Mouse (Mus musculus): ENCODE data around the gene Ap4s1.
"Not testable (repeated sequence)": the region's sequence is repeated elsewhere in the genome, so short reads cannot be mapped to it uniquely, and the experiment has no call there.

Gene Ap4s1

DNA sequence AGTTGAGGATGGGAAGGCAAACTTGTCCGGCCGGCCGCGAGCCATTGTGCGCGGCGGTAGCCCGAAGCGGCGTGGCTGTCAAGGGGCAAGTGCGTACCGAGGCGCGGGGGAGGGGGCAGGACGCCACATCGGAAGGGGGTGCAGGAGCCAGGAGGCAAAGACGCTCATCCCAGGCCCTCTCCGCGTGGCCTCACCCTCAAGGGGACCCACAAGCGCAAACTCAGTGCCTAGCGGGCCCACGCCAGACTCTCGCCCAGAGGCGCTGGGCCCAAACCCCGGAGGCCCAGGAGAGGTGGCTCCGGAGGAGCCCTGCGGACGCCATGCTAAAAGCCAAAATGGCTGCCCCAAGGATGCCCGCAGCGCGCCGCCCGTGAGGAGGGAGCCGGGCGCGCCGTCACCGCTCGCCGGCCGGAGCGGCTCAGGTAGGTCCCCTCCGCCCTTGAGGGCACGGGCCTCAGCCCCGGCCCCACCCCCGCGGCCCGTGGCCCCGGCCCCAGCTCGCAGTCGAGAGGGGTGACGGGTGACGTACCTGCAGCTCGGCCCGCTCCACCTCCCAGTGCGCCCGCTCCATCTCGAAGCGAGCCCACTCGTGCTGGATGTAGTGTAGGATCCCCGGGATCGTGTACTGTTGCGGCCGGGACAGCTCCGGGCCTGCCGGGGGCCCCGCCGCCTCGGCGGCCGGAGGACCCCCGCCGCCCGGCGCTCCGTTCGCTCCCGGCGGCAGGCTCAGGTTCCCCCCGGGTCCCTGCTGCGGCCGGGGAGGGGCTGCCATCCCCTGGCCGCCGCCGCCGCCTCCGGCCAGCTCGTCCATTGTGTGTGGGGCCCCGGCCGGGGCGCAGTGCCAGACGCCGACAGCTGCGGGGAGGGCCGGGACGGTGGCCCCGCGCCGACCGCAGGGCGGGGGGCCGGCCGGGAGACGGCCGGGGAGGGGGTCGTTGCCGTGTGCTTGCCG, at the start of gene Ap4s1:
TSS of gene Ap4s1 (plus strand) at position 141 of the 952 bp plus-strand sequence.
- in situ Hi-C loops (cut with MboI; ENCODE audit: unreplicated experiment in 2 of 2) = loop anchor here in 1 of 2 experiments (25.0 kb wide), 1 partner anchor 921 kb away; no protein-coding TSS in a partner anchor

DNA sequence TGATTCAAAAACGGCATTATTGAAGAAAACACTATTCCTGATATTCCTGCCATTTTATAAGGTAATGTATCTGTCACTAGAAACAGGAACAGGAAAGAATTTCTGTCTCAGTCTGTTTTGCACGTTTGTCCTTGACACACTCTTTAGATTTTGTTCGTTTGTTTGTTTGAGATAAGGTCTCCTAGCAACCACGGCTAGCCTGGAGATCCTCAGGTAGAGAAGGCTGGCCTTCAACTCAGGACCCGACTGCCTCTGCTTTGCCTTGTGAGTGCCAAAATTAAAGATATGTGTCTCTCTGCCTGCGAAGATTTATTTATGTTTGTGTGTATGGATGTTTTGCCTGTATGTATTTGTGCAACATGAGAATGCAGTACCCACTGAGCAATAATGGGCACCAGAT, 49.0 kb upstream of the Ap4s1 start:
- in situ Hi-C loops (cut with MboI; ENCODE audit: unreplicated experiment in 2 of 2) = no loop called here

DNA sequence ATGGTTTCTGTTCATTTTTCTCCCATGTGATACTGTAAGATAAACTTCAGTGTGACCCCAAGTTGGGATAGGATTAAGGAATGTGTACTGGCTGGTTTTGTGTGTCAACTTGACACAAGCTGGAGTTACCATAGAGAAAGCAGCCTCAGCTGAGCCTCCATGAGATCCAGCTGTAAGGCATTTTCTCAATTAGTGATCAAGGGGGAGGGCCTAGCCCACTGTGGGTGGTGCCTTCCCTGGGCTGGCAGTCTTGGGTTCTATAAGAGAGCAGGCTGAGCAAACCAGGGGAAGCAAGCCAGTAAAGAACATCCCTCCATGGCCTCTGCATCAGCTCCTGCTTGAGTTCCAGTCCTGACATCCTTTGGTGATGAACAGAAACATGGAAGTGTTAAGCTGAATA, 41.4 kb upstream of the Ap4s1 start:
- in situ Hi-C loops (cut with MboI; ENCODE audit: unreplicated experiment in 2 of 2) = not testable (repeated sequence)

DNA sequence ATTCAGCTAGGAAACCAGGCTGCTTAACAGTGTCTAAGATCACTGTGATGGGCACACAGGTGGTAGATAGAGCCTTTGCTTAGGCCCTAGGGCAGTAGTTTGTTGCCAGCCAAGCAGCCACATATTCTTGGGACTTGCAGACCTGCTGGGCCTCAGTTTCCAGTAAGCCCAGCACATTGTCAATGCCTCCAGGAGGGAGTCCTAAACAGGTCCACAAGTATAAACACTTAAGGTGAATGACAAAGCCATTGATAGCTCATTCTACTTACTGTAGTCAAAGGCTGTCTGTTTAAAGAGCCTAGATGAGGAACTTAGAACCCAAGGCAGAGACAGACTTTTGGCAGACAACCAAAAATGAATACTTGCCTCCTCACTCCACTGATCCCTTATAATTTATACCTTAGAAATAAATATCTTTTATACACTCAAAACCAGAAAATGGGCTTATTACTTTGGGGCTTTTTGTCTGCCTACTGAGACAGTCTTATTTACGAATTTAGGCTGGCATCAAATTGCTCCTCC, 34.8 kb upstream of the Ap4s1 start:
- in situ Hi-C loops (cut with MboI; ENCODE audit: unreplicated experiment in 2 of 2) = no loop called here

DNA sequence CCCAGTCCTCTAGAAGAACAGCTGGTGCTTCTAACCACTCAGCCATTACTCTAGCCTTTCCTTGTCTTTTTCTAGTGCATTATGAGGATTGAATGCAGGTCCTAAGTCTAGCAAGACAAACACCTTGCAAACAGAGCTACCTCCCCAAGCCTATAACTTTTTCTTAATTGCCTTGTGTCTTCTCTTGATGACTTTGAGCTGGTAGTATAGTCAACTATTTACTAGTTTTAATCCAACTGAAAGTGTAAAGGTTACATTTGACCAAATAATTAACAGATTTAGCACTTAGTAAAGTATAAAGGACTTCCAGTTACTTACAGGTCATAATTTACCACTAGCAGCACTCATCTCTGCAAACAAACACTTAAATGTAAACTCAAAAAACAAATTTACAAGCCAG, 27.8 kb upstream of the Ap4s1 start:
- in situ Hi-C loops (cut with MboI; ENCODE audit: unreplicated experiment in 2 of 2) = no loop called here

DNA sequence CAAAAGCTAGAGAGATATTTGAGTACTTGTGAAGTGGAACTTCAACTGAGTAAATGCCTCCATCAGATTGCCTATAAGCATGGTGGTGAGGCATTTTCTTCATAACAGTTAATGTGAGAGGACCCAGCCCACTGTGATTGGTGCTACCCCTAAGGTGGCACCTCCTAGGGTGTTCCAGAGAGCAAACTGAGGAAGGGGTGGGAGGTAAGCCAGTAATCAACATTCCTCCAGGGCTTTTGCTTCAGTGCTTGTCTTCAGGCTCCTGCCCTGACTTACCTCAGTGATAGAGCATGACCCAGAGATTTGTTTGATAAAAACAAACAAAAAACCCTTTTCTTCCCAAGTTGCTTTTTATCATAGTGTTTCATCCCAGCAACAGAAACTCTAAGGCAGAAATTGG, 26.9 kb upstream of the Ap4s1 start:
- in situ Hi-C loops (cut with MboI; ENCODE audit: unreplicated experiment in 2 of 2) = no loop called here

DNA sequence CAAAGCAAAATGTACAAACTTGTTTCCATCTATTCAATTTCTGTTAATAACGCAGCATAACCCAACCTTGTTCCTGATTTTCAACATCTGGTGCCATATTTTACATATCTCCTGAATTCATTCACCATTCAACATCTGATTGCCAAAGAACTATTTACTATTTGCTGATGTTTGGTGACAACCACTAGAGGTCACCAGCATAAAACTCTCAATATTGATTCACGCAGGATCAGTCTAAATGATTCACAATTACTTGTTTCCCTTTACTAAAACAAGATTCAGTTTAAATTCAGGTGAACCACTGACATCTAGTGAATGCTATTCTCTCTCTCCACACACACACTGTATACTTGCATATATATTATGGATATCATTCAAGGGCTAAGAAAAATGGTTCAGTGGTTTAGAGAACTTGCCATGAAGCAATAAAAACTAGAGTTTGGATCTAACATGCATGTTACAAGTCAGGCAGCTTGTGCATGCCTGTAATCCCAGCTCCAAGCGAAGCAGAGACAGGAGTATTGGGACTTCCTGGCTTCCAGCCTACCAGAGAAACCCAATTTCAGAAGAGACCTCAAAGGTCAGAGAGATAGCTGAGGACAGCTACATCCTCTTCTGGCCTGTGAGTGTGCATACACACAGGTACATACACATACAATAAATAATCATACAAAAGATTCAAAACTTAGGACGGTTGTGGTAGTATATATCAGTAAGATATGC, 24.0 kb upstream of the Ap4s1 start:
- in situ Hi-C loops (cut with MboI; ENCODE audit: unreplicated experiment in 2 of 2) = loop anchor here in 1 of 2 experiments (5.0 kb wide), 1 partner anchor 70 kb away; no protein-coding TSS in a partner anchor

DNA sequence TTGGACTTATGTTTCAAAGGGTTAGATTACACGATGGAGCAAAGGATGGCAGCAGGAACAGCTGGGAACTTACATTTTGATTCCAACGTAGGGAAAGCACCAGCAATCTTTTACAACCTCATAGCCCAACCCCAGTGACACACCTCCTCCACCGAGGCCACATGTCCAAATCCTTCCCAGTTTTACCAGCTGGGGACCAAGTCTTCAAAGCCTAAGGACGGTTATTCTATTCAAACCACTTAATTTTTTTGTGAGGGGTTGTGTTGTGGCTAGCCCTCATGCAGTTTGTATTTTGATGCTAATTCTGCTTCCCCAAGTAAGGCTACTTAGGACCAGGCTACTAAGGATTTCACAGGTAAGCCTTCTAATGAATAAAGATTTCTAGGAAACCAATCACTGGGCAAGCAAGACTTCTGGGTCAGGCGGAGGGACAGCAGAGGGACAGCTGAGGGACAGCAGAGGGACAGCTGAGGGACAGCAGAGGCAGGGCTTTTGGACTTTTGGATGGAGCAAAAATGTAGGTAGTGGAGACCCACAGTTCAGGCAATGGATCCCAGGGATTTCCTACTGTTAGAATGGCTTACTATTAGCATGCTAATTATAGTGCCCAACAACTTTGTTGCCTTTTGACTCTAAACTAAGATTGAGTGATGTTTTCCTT, 19.5 kb upstream of the Ap4s1 start:
- in situ Hi-C loops (cut with MboI; ENCODE audit: unreplicated experiment in 2 of 2) = loop anchor here in 1 of 2 experiments (5.0 kb wide), 1 partner anchor 66 kb away; no protein-coding TSS in a partner anchor

DNA sequence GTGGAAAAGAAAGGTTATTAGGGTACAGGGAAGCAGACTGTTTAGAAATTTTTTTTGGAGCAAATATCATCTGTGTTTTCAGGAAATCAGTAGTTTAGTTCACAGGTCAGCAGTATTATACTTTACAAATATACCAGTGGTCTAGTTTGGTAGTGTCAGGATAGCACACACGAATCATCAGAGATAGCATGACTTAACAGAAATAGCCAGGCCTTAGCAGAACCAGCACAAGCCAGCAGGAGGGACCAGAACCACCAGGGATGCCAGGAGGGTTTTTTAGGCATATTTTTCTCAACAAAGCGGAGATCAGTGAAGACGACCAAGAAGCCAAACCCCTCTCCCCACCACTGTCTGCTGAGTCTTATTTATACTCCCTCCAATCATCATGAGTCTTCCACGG, 17.6 kb upstream of the Ap4s1 start:
- in situ Hi-C loops (cut with MboI; ENCODE audit: unreplicated experiment in 2 of 2) = loop anchor here in 1 of 2 experiments (5.0 kb wide), 1 partner anchor 64 kb away; no protein-coding TSS in a partner anchor

DNA sequence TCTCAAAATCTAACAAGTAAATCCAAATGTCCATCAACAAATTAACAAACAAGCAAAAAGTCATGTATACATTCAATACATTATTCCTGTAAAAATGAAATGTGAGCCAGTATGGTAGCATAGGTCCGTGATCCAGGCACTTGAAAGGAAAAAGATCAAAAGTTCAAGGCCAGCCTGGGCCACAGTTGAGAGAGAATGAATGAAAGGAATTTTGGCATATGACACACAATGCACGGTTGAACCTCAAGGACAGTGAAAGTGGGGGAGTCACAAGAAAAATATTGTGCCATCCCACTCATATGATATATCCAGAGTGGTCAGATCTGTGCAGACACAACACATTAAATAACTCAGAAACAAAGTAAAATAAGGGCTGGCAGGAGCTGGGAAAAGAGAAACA, 14.4 kb upstream of the Ap4s1 start:
- in situ Hi-C loops (cut with MboI; ENCODE audit: unreplicated experiment in 2 of 2) = loop anchor here in 1 of 2 experiments (25.0 kb wide), 1 partner anchor 936 kb away; no protein-coding TSS in a partner anchor

DNA sequence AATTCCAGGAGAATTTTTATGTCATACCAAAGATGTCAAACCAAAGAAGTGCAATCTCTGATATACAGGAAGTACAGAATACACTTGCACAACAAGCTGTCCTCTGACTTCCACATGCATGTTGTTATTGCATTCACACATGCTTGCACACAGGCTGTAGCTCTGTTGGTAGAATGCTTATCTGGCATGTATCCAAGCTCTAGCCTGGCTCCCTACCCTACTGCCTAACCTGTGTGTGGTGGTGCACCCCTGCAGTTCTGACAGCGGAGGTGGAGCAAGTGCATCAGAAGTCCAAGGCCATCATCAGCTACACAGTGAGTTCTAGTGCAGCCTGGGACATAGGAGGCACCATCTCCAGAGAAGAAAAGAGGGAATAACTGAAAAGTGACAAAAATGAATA, 12.0 kb upstream of the Ap4s1 start:
- in situ Hi-C loops (cut with MboI; ENCODE audit: unreplicated experiment in 2 of 2) = loop anchor here in 1 of 2 experiments (25.0 kb wide), 1 partner anchor 933 kb away; no protein-coding TSS in a partner anchor

DNA sequence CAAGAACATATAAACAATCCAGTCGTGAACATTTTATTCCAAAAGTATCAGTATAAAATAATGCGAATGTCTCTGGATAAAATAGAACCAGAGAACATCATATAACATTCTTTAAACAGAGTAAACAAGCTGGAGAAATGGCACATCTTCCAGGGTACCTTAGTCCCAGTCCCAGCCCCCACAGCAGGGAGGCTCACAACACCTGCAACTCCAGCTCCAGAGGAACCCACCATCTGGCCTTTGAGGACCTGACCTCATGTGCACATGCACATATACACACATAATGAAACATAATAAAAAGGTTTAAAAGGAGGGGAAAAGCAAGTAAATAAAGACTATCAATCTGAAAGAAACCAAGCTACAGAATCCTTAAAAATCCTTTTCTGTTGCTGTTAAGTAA, 2.3 kb upstream of the Ap4s1 start:
- in situ Hi-C loops (cut with MboI; ENCODE audit: unreplicated experiment in 2 of 2) = loop anchor here in 1 of 2 experiments (25.0 kb wide), 1 partner anchor 924 kb away; no protein-coding TSS in a partner anchor

DNA sequence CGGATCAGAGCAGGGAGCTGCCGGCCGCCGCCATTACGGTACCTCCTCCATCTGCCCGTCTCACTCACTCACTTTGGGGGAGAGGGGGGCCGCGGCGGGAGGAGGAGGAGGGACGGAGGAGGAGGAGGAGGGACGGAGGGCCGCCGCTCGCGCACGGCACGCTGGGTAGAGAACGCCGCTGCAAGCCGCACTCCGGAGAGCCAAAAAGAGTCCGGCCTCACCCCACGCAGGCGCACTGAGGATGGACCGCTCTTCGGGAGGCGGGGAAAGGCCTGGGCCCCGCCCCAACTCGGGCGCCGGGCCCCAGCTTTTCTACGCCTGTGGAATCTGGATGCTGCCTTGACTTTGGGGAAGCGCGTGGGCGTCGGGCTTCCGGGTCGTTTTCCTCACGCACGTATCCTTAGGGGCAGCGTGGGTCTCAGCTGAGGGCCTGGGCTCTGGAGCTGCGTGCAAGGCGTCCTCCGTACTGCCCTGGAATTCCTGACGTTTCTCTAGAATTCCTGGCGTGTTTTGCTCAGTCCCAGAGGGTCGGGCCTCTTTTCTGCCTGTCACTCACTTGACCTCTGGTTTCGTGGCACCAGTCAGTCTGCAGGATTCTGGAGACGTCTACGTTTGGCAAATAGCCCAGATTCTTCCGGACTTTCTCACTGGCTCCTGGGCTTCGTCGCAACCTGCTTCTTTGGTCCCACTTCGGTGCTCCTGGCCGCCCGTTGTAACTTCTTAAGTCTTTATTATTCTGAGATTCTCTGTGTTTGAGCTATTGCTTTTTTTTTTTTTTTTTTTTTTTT, 1.2 kb downstream of the Ap4s1 start, which contains the start of gene Strn3:
TSS of gene Strn3 (minus strand) at position 53 of the 788 bp plus-strand sequence.
- in situ Hi-C loops (cut with MboI; ENCODE audit: unreplicated experiment in 2 of 2) = loop anchor here in 1 of 2 experiments (25.0 kb wide), 1 partner anchor 920 kb away; no protein-coding TSS in a partner anchor

DNA sequence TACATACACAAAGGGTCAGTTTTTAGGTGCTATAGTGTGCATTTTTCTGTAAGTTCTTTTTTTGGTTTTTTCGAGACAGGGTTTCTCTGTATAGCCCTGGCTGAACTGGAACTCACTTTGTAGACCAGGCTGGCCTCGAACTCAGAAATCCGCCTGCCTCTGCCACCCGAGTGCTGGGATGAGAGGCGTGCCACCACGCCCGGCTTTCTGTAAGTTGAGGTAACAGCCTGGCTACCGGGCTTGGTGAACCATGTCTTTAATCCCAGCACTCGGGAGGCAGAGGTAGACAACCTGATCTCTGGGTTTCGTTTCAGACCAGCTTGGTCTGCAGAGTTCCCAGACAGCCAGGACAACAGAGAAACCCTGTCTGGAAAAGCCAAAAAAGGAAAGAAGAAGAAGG, 2.0 kb downstream of the Ap4s1 start:
- in situ Hi-C loops (cut with MboI; ENCODE audit: unreplicated experiment in 2 of 2) = loop anchor here in 1 of 2 experiments (25.0 kb wide), 1 partner anchor 919 kb away; no protein-coding TSS in a partner anchor

DNA sequence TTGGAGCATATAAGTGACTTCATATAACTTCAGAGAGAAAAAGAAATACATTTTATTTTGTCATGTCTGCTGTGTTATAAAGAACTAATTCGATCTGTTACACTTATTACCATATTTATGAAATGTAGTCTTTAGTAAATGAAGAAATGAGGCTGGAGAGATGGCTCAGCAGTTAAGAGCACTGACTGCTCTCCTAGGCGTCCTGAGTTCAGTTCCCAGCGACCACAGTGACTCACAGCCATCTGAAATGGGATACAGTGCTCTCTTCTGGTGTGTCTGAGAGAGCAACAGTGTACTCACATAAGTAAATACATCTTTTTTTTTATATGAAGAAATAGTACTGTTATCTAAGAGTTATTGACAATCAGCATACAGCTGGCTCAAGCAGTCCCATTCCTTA, 2.6 kb downstream of the Ap4s1 start:
- in situ Hi-C loops (cut with MboI; ENCODE audit: unreplicated experiment in 2 of 2) = loop anchor here in 1 of 2 experiments (25.0 kb wide), 1 partner anchor 919 kb away; no protein-coding TSS in a partner anchor

DNA sequence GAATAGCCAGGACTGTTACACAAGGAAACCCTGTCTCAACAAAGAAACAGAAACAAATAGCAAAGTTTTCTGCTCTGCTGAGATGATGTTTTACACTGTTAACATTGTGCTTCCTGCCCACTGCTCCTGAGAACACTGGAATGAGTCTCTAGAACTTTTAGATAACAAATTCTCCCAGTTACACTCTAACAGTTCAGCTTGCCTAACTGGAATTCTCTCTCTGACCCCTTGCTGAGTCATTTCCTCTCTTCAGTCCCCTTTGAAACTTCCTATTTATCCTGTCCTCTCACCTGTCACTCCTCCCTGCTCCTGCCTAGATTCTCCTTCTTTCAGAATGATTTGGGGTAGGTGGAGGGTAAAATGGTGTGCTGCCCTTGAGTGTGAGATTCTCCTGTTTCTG, 3.3 kb downstream of the Ap4s1 start:
- in situ Hi-C loops (cut with MboI; ENCODE audit: unreplicated experiment in 2 of 2) = loop anchor here in 1 of 2 experiments (25.0 kb wide), 1 partner anchor 918 kb away; no protein-coding TSS in a partner anchor

DNA sequence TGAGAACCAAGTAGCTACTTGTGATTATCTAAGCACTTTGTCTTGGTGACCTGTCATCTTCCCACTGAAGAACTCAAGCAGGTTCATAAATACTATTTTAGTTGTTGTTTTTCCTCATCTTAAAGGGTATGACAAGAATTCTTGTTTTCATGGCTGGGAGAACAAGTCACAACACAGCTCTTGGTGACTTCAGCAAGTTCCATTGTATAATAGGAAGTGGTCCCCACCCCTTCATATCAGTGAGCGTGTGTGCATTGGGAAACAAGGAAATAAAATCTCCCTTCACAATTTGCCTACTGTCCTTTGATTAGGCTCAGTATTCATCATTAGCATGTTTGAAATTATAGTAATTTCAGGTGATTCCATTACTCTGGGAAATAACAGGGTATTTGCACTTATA, 4.1 kb downstream of the Ap4s1 start:
- in situ Hi-C loops (cut with MboI; ENCODE audit: unreplicated experiment in 2 of 2) = loop anchor here in 1 of 2 experiments (25.0 kb wide), 1 partner anchor 917 kb away; no protein-coding TSS in a partner anchor

DNA sequence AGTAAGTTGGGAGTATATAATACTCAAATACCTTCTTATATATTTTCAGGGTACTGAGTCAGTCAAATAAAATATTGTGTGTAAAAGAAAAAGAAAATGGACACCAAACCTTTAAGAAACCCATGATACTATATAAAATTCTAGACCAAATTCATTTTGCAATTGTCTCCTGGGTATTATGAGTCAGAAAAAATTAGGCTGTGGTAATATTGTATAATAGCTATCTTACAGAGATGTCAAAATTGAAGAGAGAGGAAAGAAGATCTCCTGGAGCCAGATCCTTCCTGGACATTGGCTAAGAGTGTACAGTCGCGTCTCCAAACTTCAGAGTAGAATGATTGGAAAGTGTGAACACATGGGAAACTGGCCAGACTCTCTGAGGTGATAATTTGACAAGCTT, 5.3 kb downstream of the Ap4s1 start:
- in situ Hi-C loops (cut with MboI; ENCODE audit: unreplicated experiment in 2 of 2) = loop anchor here in 1 of 2 experiments (25.0 kb wide), 1 partner anchor 916 kb away; no protein-coding TSS in a partner anchor
